Mouse (Mus musculus) liver, adult 10 weeks (tissue): ENCODE results near the gene Myo3a. TPM values are rescaled to one million over a fixed set of nuclear protein-coding genes. Genes with fewer than 3 reads are reported as not detected.

ENCODE experiments used
- polyA plus RNA-seq: library from polyadenylated mRNA; stranded (reverse); fragments of 350-450 nt; fragmentation: Illumina TruSeq; extraction: RNeasy Lipid Tissue Mini Kit (QIAGEN cat#74804); gene quantifications from one replicate; pipeline ENCODE4 v1.2.3, GENCODE M21; 2014; ENCODE audit warnings: low read depth, low replicate concordance

Myo3a gene
- not detected for polyA plus RNA-seq

DNA sequence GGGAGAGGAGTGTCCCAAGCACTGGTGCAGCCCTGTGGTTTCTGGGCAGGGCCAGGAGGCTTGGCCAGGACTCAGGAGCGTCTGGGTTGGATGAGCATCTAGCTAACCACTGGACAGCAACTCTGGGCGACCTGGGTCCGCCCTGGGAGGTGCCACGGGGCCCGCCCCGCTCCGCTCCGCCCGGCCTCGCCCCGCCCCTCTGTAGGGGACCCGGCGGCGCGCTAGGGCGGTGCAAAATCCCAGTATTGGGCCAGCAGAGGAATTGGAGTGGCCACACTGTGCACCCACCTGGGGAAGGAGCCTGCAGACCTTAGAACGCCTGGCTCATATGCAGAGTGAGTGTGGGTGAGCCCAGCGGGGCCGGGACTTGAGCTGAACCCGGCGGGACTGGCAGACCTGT, at the start of gene Myo3a:
Gene Myo3a (plus strand): TSS at position 196 of the 400 bp plus-strand sequence.

DNA sequence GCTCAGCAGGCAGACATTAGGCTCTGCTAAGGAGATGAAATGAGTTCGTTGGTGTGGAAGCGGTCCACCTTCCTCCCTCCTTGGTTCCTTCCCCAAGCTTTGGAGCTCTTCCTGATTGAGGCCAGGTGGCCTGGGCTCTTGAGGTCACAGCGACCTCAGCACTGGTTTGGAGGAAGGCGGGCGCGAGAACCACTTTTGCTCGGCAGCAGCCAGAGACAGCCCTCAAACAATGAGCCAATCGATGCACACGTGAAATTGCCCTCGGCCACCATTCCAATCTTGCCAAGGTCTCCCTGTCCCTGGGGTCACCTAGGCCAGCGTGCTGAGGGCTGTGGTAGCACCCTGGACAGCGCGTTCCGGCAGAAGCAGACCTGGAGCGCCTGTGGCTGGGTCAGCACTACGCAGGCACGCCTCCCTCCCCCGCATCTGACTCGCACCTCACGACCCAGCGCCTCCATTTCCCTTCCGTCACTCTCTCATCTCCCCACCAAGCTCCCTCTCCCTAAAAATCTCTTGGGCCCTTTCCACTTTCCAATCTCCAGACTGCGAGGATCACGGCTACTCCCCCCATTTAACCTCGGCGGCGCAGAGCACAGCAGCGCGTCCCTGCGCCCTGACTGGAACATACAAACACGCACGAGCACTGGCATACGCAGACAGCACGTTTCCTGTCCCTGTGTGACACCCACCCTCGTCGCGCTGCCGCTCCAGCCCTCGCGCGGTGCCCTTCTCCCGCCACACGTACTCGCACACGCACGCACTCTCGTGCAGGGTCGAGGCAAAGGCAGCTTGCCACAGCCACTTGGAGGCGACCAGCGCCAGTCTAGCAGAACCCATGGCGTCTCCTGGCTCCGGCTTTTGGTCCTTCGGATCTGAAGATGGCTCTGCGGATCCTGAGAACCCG, 394.8 kb downstream of the Myo3a start, which contains the start of gene Gad2:
Gene Gad2 (plus strand): TSS at position 378 of the 904 bp plus-strand sequence.

